7 mouse cellular contexts compared by ENCODE assay signal in the genomic region with DNA sequence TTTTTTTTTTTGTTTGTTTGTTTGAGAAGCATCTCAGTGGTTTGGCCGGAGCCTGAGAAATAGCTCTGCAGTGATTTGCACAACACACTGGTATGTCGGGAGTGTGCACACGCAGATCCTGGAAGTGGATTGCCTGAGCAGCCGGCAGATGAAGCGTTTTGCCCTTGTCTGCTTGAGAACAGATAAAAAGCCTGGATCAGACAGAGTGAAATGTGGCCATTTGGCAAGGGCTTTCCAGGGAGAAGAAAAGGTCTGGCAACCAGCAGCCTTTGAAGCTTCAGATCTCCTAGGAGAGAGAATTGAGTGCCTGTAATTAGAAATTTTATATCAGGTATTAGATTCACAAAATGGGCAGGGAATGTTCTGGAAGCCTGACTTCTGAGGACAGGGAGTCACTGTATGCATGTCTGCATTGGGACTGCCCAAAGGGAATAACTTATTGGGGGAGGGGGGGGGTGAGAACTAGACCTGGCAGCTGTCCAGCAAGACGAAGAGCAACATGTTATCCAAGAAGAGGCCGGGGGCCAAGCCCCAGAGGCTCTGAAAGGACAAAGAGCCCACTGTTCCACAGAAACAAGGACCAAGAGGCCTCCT. TPM values are rescaled to one million over a fixed set of nuclear protein-coding genes. Genes with fewer than 3 reads are reported as not detected.
A peak's percentile ranks its signal among the peaks of the same experiment; 100 is the strongest.
DNase-seq lines count a peak whose midpoint lies in the region; ATAC-seq lines count a peak whose summit lies in the region.

No protein-coding gene starts in this region.

- H3K27me3 ChIP-seq in midbrain, embryonic 11.5 days (ENCODE audit: control insufficient read depth, insufficient read depth, low read length) = no peaks in the 10 kb centered on the region
- no peaks in the 10 kb centered on the region for H3K27me3 ChIP-seq in midbrain, embryonic 10.5 days (ENCODE audit: low read depth, poor library complexity, severe bottlenecking)

- H3K36me3 ChIP-seq in midbrain, embryonic 11.5 days (ENCODE audit: control insufficient read depth, insufficient read depth, low read length) = no peaks in the 10 kb centered on the region
- no peaks in the 10 kb centered on the region for H3K36me3 ChIP-seq in midbrain, embryonic 10.5 days

- no peak for DNase-seq in midbrain, embryonic 11.5 days (ENCODE audit: low spot score, missing footprints)
- DNase-seq in midbrain, embryonic 10.5 days (ENCODE audit: low spot score) = no peak
- DNase-seq in cerebellum, postnatal 25 days = peak; percentile 47 to 63
- DNase-seq in heart, adult 9 months (ENCODE audit: low spot score in 2 of 2) = peak; percentile 46 to 52
- peak; percentile 56 to 59 for DNase-seq in layer of hippocampus, postnatal 10 days (ENCODE audit: low spot score in 2 of 2)
- peak; percentile 42 for DNase-seq in right cerebral cortex, postnatal 14 days
- DNase-seq in gastrocnemius, postnatal 10 days = no peak

- WGBS in midbrain, embryonic 11.5 days = 71% methylated on average over 7 of the region's 7 CpGs
- 73% methylated on average over 7 of the region's 7 CpGs for WGBS in midbrain, embryonic 10.5 days

- H3K4me3 ChIP-seq in midbrain, embryonic 11.5 days (ENCODE audit: low read depth, low read length) = no peak overlapping the region
- H3K4me3 ChIP-seq in midbrain, embryonic 10.5 days = no peak overlapping the region

- no peaks in the 10 kb centered on the region for H3K9me3 ChIP-seq in midbrain, embryonic 11.5 days (ENCODE audit: control insufficient read depth, low read length)
- no peaks in the 10 kb centered on the region for H3K9me3 ChIP-seq in midbrain, embryonic 10.5 days (replicated peaks)

- H3K9ac ChIP-seq in midbrain, embryonic 11.5 days (ENCODE audit: low read length) = no peak overlapping the region

- no peak overlapping the region for H3K4me2 ChIP-seq in midbrain, embryonic 11.5 days

- no peak overlapping the region for H3K27ac ChIP-seq in midbrain, embryonic 11.5 days (ENCODE audit: low read depth, low read length)
- H3K27ac ChIP-seq in midbrain, embryonic 10.5 days (replicated peaks) = no peak overlapping the region

- ATAC-seq in midbrain, embryonic 11.5 days (ENCODE audit: low FRiP score) = peak; percentile 73; the same call in 1 of the 2 replicates

- H3K4me1 ChIP-seq in midbrain, embryonic 11.5 days (ENCODE audit: control insufficient read depth, insufficient read depth, low read length) = no peaks in the 10 kb centered on the region
- no peaks in the 10 kb centered on the region for H3K4me1 ChIP-seq in midbrain, embryonic 10.5 days

RNA-seq across cellular contexts. Expression of gene Med4, which starts 7.1 kb away (rescaled TPM):
- 100 and 105 TPM in 2 replicates for polyA plus RNA-seq in midbrain, embryonic 11.5 days (2014; fragmentation: Nextera tagmentation; extraction: Ambion mirVana)
- polyA plus RNA-seq in midbrain, embryonic 10.5 days (2016; fragmentation: Nextera tagmentation; extraction: Ambion mirVana) = 114 TPM in 2 replicates
- total RNA-seq in layer of hippocampus, postnatal 10 days (2021) = 10 to 100 TPM; 34.0 to 35.7 TPM
- total RNA-seq in gastrocnemius, postnatal 10 days (2021) = 10 to 100 TPM; 19.4 to 19.5 TPM

RNA-seq across cellular contexts. Expression of gene Sucla2, which starts 22.4 kb away (rescaled TPM):
- 116 and 129 TPM in 2 replicates for polyA plus RNA-seq in midbrain, embryonic 11.5 days (2014; fragmentation: Nextera tagmentation; extraction: Ambion mirVana)
- polyA plus RNA-seq in midbrain, embryonic 10.5 days (2016; fragmentation: Nextera tagmentation; extraction: Ambion mirVana) = 104 and 109 TPM in 2 replicates
- 100 to 1,000 TPM; 136 to 151 TPM for total RNA-seq in layer of hippocampus, postnatal 10 days (2021)
- 100 to 1,000 TPM; 410 to 502 TPM for total RNA-seq in gastrocnemius, postnatal 10 days (2021)

RNA-seq across cellular contexts. Expression of gene Nudt15, which starts 45.4 kb away (rescaled TPM):
- polyA plus RNA-seq in midbrain, embryonic 11.5 days (2014; fragmentation: Nextera tagmentation; extraction: Ambion mirVana) = 10.8 and 11.4 TPM in 2 replicates
- 10.3 and 10.6 TPM in 2 replicates for polyA plus RNA-seq in midbrain, embryonic 10.5 days (2016; fragmentation: Nextera tagmentation; extraction: Ambion mirVana)
- 1 to 10 TPM; 5.7 to 7.4 TPM for total RNA-seq in layer of hippocampus, postnatal 10 days (2021)
- 1 to 10 TPM; 6.8 to 7.1 TPM for total RNA-seq in gastrocnemius, postnatal 10 days (2021)

Comparison
In these comparisons a context has a peak if more than half of its experiments do, and no peak if none do; other contexts are left out.
1. DNase-seq: peak in cerebellum, postnatal 25 days (2 of 2), heart, adult 9 months (2 of 2), layer of hippocampus, postnatal 10 days (2 of 2) and right cerebral cortex, postnatal 14 days (single experiment); none in midbrain, embryonic 11.5 days (single experiment), midbrain, embryonic 10.5 days (single experiment) and gastrocnemius, postnatal 10 days (single experiment).